Mouse (Mus musculus) large intestine, adult 2 months (tissue): ENCODE data around the gene Leng1. TPM values are rescaled to one million over a fixed set of nuclear protein-coding genes. Genes with fewer than 3 reads are reported as not detected.
A peak's percentile ranks its signal among the peaks of the same experiment; 100 is the strongest.

Experiments
- DNase-seq: peaks from one replicate; pipeline ENCODE4 v3.0.0-alpha.2; 2012; ENCODE audit warnings: low read depth, low spot score
- WGBS: fragments of 180-500 bp; shearing (Covaris S2); methylation state at CpG from one replicate; pipeline ENCODE4 v1.1.7; 2018; 5-methylcytosine and 5-hydroxymethylcytosine counted together
- polyA plus RNA-seq: library from polyadenylated mRNA; depleted of rRNA; stranded (reverse); fragments of >200 nt; gene quantifications from 2 replicates; pipeline ENCODE4 v1.2.3, GENCODE M21; 2012

Leng1 gene
- polyA plus RNA-seq, 1 experiment: 6.5 TPM

- under 1% methylated on average over 55 of the region's 55 CpGs for WGBS
- DNase-seq: peak; percentile 96
These were observed 27.6 kb upstream of the Leng1 start, which contains the start of gene Mboat7 for GRCm38 (mm10) chr7:3692987-3693808. Mboat7 (minus strand) TSS chr7:3693523.

GRCm38 (mm10) chr7:3692382-3692986 is 26.8 kb upstream of the Leng1 start, which contains the start of gene Tsen34:
Tsen34 (plus strand) TSS chr7:3692863.
- DNase-seq: no peak
- under 1% methylated on average over 49 of the region's 49 CpGs for WGBS

GRCm38 (mm10) chr7:3691919-3692318 is 26.3 kb upstream of the Leng1 start:
- WGBS: 9% methylated on average over 3 of the region's 3 CpGs
- DNase-seq: no peak

- DNase-seq: no peak
- 93% methylated on average over 31 of the region's 31 CpGs for WGBS
These were observed 20.0 kb upstream of the Leng1 start for GRCm38 (mm10) chr7:3685400-3686187.

GRCm38 (mm10) chr7:3684698-3685097 is 19.1 kb upstream of the Leng1 start:
- 93% methylated on average over 8 of the region's 8 CpGs for WGBS
- DNase-seq: no peak

- no peak for DNase-seq
- 87% methylated on average over 10 of the region's 10 CpGs for WGBS
These were observed 18.4 kb upstream of the Leng1 start for GRCm38 (mm10) chr7:3683908-3684550.

GRCm38 (mm10) chr7:3677342-3677741 is 11.7 kb upstream of the Leng1 start, which contains the start of gene Tmc4:
Tmc4 (minus strand) TSS chr7:3677553.
- 27% methylated on average over 9 of the region's 9 CpGs for WGBS

GRCm38 (mm10) chr7:3676371-3676770 is 10.7 kb upstream of the Leng1 start:
- 51% methylated on average over 12 of the region's 12 CpGs for WGBS
- DNase-seq: peak; percentile 57

More at GRCm38 (mm10) chr7:3677342-3677741, 11.7 kb upstream of the Leng1 start, which contains the start of gene Tmc4:
- DNase-seq: peak; percentile 46

GRCm38 (mm10) chr7:3675228-3675548 is 9.5 kb upstream of the Leng1 start:
- DNase-seq: no peak
- 85% methylated on average over 3 of the region's 3 CpGs for WGBS

GRCm38 (mm10) chr7:3674507-3675227 is 9.0 kb upstream of the Leng1 start:
- 67% methylated on average over 10 of the region's 10 CpGs for WGBS
- peak; percentile 67 for DNase-seq

- no peak for DNase-seq
- 49% methylated on average over 14 of the region's 14 CpGs for WGBS
These were observed 1.3 kb upstream of the Leng1 start for GRCm38 (mm10) chr7:3666921-3667391.

- DNase-seq: no peak
- WGBS: 16% methylated on average over 15 of the region's 15 CpGs
These were observed 971 bp downstream of the Leng1 start for GRCm38 (mm10) chr7:3664524-3665214.

- DNase-seq: no peak
- WGBS: 93% methylated on average over 14 of the region's 14 CpGs
These were observed 7.1 kb downstream of the Leng1 start for GRCm38 (mm10) chr7:3658578-3658977.

- no peak for DNase-seq
- WGBS: 92% methylated on average over 4 of the region's 4 CpGs
These were observed 8.7 kb downstream of the Leng1 start for GRCm38 (mm10) chr7:3656966-3657365.

- DNase-seq: no peak
- 24% methylated on average over 4 of the region's 4 CpGs for WGBS
These were observed 19.0 kb downstream of the Leng1 start for GRCm38 (mm10) chr7:3646641-3647040.

- 2% methylated on average over 9 of the region's 9 CpGs for WGBS
- DNase-seq: no peak
These were observed 19.5 kb downstream of the Leng1 start for GRCm38 (mm10) chr7:3646188-3646587.

- DNase-seq: no peak
These were observed 20.1 kb downstream of the Leng1 start for GRCm38 (mm10) chr7:3645488-3646025.

More at GRCm38 (mm10) chr7:3645488-3646025, 20.1 kb downstream of the Leng1 start:
- WGBS: 1% methylated on average over 56 of the region's 58 CpGs
